Mouse (Mus musculus) liver, embryonic 14.5 days (tissue): ENCODE data around the gene Lrrc61. TPM values are rescaled to one million over a fixed set of nuclear protein-coding genes. Genes with fewer than 3 reads are reported as not detected.

Source experiments
- ATAC-seq: fragments of 200-750 bp; cut with Nextera tagmentation; 2 replicates; pipeline ENCODE4 v1.8.0; 2017; ENCODE audit warnings: moderate number of reproducible peaks, mild to moderate bottlenecking, moderate library complexity; ENCODE audit not compliant: insufficient read depth
- DNase-seq, 3 experiments: peaks; one replicate each; pipeline ENCODE4 v3.0.0-alpha.2; 2012 to 2013; ENCODE audit warnings: low read depth in 3 of 3, low spot score in 3 of 3
- H3K27ac ChIP-seq: fragments of 300-500 bp; sonication (generic); 2 replicates; pipeline ENCODE4 v1.5.1; 2014; ENCODE audit warnings: moderate library complexity, mild to moderate bottlenecking, control low read depth, inconsistent platforms
- H3K27me3 ChIP-seq: fragments of 300-500 bp; sonication (generic); 2 replicates; pipeline ENCODE4 v1.6.1; 2014; ENCODE audit warnings: mild to moderate bottlenecking, low read length, moderate library complexity; ENCODE audit not compliant: control insufficient read depth, insufficient read depth
- H3K36me3 ChIP-seq: fragments of 300-500 bp; sonication (generic); replicated peaks from 2 replicates; pipeline ENCODE4 v1.6.1; 2014; ENCODE audit warnings: low read depth; ENCODE audit not compliant: control insufficient read depth, insufficient read depth
- H3K4me1 ChIP-seq, 2 experiments: fragments of 200-500 bp in 1 of 2; fragments of 300-500 bp in 1 of 2; sonication (generic) in 1 of 2; replicated peaks; 2 replicates each; pipeline ENCODE4 v1.6.1; 2012 to 2014; ENCODE audit warnings: antibody characterized with exemption in 1 of 2, inconsistent platforms in 1 of 2, low read length in 1 of 2; ENCODE audit not compliant: control insufficient read depth in 2 of 2, insufficient read depth in 2 of 2
- H3K4me2 ChIP-seq: fragments of 300-500 bp; sonication (generic); 2 replicates; pipeline ENCODE4 v1.6.1; 2014; ENCODE audit warnings: low read depth, mild to moderate bottlenecking, control low read depth, moderate library complexity
- H3K4me3 ChIP-seq, 2 experiments: fragments of 200-500 bp in 1 of 2; fragments of 300-500 bp in 1 of 2; sonication (generic) in 1 of 2; 2 replicates each; pipeline ENCODE4 v1.5.1; 2012 to 2014; ENCODE audit warnings: low read depth in 2 of 2, low read length in 2 of 2, mild to moderate bottlenecking in 2 of 2, control low read depth in 1 of 2, inconsistent platforms in 1 of 2, moderate library complexity in 1 of 2; ENCODE audit not compliant: insufficient read depth in 1 of 2
- H3K9ac ChIP-seq: fragments of 300-500 bp; sonication (generic); replicated peaks from 2 replicates; pipeline ENCODE4 v1.6.1; 2014; ENCODE audit warnings: mild to moderate bottlenecking, control low read depth, moderate library complexity
- H3K9me3 ChIP-seq: fragments of 300-500 bp; sonication (generic); 2 replicates; pipeline ENCODE4 v1.6.1; 2016; ENCODE audit warnings: low read length, mixed read lengths; ENCODE audit not compliant: control insufficient read depth
- CTCF ChIP-seq: IDR thresholded peaks from 2 replicates; pipeline ENCODE4 v1.5.1; 2016; ENCODE audit warnings: antibody characterized with exemption, low read depth, control low read depth
- EP300 ChIP-seq: IDR thresholded peaks from 2 replicates; pipeline ENCODE4 v1.6.1; 2016; ENCODE audit warnings: antibody characterized with exemption, low read depth
- WGBS: fragments of 180-500 bp; shearing (Covaris S2); extraction: QIAGEN DNeasy Blood & Tissue Kit; methylation state at CpG from one replicate; pipeline ENCODE4 v1.1.7; 2014; ENCODE audit not compliant: insufficient replicate concordance; 5-methylcytosine and 5-hydroxymethylcytosine counted together
- polyA plus RNA-seq, 2 experiments: library from polyadenylated mRNA; depleted of rRNA in 1 of 2; stranded (reverse) in 1 of 2; unstranded in 1 of 2; fragments of >200 nt; fragmentation: Nextera tagmentation in 1 of 2; extraction: Ambion mirVana in 1 of 2; gene quantifications; 2 replicates each; pipeline versions ENCODE4 v1.2.1 to v1.2.3; 2012 to 2014

Gene Lrrc61
- polyA plus RNA-seq, 2 experiments: 1.7 to 2.8 TPM

DNA sequence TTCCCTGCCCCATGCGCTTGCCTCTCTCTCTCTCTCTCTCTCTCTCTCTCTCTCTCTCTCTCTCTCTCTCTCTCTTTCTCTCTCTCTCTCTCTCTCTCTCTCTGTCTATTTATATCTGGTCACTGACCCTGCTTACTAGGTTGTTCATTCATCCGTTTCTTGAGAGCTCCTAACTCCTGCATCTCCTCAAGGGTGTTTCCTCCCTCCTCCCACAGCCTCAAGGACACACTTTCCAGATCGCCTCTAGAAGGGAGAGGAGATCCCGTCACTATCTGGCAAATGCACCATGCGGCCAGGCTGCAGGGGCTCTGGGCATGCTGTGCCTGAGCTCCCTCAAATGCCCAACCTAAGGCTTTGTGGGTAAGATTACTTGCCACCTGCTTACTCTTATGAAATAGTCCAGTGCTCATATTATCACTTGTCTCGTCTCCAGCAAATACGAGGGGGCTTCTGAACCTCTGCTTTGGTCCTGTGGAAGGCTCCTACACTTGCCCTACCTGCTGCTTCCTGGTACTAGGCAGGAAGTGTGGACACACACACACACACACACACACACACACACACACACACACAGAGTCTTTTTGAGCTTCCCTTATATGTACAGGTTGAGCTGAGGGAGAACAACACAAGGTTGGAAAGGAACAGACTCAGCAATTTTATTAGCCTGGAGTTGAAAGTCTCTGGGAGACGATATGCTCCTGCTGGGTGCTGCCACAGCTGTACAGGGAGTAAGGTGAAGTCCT lies 14.6 kb downstream of the Lrrc61 start:
- no peak for TF ChIP-seq CTCF
- TF ChIP-seq EP300: no peak
- DNase-seq: no peak
- Histone ChIP-seq H3K4me1 (peaks cover 0 to 7% of the 10 kb centered on the region in 2 experiments; a peak in 2 of 4 replicates), H3K36me3 (no peaks in the 10 kb centered on the region), H3K27ac (no peak overlapping the region), H3K4me2 (no peak overlapping the region), H3K27me3 (no peaks in the 10 kb centered on the region), H3K9me3 (no peaks in the 10 kb centered on the region), H3K9ac (no peak overlapping the region), H3K4me3 (no peak overlapping the region)
- ATAC-seq: no peak
- 66% methylated on average over 8 of the region's 8 CpGs for WGBS

DNA sequence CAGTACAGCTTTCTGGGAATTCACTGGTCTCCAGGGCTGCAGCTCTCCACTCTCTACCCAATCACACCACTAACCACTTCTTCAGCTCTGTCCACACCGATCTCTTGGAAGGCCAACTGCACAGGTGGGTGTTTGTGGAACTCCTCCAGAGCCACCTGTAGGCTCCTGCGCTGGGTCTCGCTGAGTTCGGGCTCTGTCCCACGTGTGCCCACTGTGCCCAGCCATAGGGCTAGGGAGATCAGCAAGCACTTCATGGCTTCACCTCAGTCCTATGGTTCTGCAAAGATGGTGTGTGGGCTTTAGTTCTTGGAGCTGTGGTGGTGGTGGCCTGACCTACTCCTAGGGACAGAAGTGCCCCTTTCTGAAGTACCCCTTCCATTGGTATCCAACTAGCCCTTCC lies 17.4 kb downstream of the Lrrc61 start:
- 83% methylated on average over 5 of the region's 5 CpGs for WGBS
- no peaks in the 10 kb centered on the region for H3K9me3 ChIP-seq
- ATAC-seq: no peak
- no peak overlapping the region for H3K4me2 ChIP-seq
- no peak overlapping the region for H3K27ac ChIP-seq
- H3K4me3 ChIP-seq: no peak overlapping the region
- TF ChIP-seq EP300 (no peak), CTCF (no peak)
- no peaks in the 10 kb centered on the region for H3K27me3 ChIP-seq
- DNase-seq: no peak
- H3K36me3 ChIP-seq: no peaks in the 10 kb centered on the region
- peaks cover 0 to 7% of the 10 kb centered on the region in 2 experiments; a peak in 2 of 4 replicates for H3K4me1 ChIP-seq
- no peak overlapping the region for H3K9ac ChIP-seq

GRCm38 (mm10) chr6:48572572-48573061 lies 18.0 kb downstream of the Lrrc61 start, which contains the start of gene Rarres2:
Rarres2 (minus strand) TSS chr6:48572789.
- 44% methylated on average over 6 of the region's 6 CpGs for WGBS
- H3K4me1 ChIP-seq: peaks cover 0 to 7% of the 10 kb centered on the region in 2 experiments; a peak in 2 of 4 replicates
- H3K9me3 ChIP-seq: no peaks in the 10 kb centered on the region
- H3K27ac ChIP-seq: no peak within 1 kb of the TSS
- H3K27me3 ChIP-seq: no peaks in the 10 kb centered on the region
- peak in 1 of 3 experiments; percentile 12 for DNase-seq
- H3K4me2 ChIP-seq: no peak within 1 kb of the TSS
- ATAC-seq: no peak
- H3K36me3 ChIP-seq: no peaks in the 10 kb centered on the region
- no peak within 1 kb of the TSS for H3K4me3 ChIP-seq
- TF ChIP-seq EP300: no peak
- no peak within 1 kb of the TSS for H3K9ac ChIP-seq

- no peak for DNase-seq
Observed at GRCm38 (mm10) chr6:48573280-48573679, 18.7 kb downstream of the Lrrc61 start.

DNA sequence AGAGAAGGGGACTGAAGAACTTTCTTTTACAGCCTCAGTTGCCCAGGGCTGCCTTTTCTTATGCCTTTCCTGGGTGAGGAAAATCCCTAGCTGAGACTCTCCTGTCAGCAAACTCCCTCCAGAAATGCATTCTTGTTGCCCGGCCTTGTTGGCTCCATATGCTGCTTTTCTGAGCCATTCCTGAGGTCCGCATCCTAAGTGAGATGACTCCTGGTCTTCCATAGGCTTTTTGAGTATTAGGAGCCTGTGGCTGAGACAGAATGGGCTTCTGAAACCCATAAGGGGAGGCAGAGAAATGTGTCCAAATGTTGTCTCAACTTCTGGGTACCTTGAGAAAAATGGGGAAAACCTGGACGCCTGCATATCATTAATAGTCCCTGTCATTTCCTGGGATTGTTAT lies 19.4 kb downstream of the Lrrc61 start:
- Histone ChIP-seq H3K4me3 (no peak overlapping the region), H3K36me3 (no peaks in the 10 kb centered on the region), H3K27me3 (no peaks in the 10 kb centered on the region), H3K9me3 (no peaks in the 10 kb centered on the region), H3K4me1 (peaks cover 0 to 7% of the 10 kb centered on the region in 2 experiments; a peak in 2 of 4 replicates), H3K9ac (no peak overlapping the region), H3K27ac (no peak overlapping the region), H3K4me2 (no peak overlapping the region)
- ATAC-seq: no peak
- TF ChIP-seq CTCF (no peak), EP300 (no peak)
- WGBS: 50% methylated on average over 3 of the region's 3 CpGs
- no peak for DNase-seq

More at GRCm38 (mm10) chr6:48573280-48573679, 18.7 kb downstream of the Lrrc61 start:
- TF ChIP-seq EP300 (no peak), CTCF (no peak)
- Histone ChIP-seq H3K9ac (no peak overlapping the region), H3K9me3 (no peaks in the 10 kb centered on the region), H3K27ac (no peak overlapping the region), H3K27me3 (no peaks in the 10 kb centered on the region), H3K4me3 (no peak overlapping the region), H3K36me3 (no peaks in the 10 kb centered on the region), H3K4me1 (peaks cover 0 to 7% of the 10 kb centered on the region in 2 experiments; a peak in 2 of 4 replicates), H3K4me2 (no peak overlapping the region)
- no peak for ATAC-seq
- WGBS: 37% methylated on average over 10 of the region's 10 CpGs
